Mouse (Mus musculus) midbrain, embryonic 14.5 days (tissue): ENCODE results near the gene Sept9. TPM values are rescaled to one million over a fixed set of nuclear protein-coding genes. Genes with fewer than 3 reads are reported as not detected.

Experiments used
- ATAC-seq: fragments of 200-750 bp; cut with Nextera tagmentation; 2 replicates; pipeline ENCODE4 v1.8.0; 2017; ENCODE audit warnings: moderate number of reproducible peaks, moderate library complexity; ENCODE audit not compliant: low FRiP score, low TSS enrichment
- DNase-seq: peaks from one replicate; pipeline ENCODE4 v3.0.0-alpha.2; 2015
- H3K27ac ChIP-seq: fragments of 300-500 bp; sonication (generic); replicated peaks from 2 replicates; pipeline ENCODE4 v1.5.1; 2014; ENCODE audit warnings: mild to moderate bottlenecking, low read depth, low read length, moderate library complexity
- H3K27me3 ChIP-seq: fragments of 300-500 bp; sonication (generic); 2 replicates; pipeline ENCODE4 v1.6.1; 2014; ENCODE audit warnings: low read length, control low read depth, mixed read lengths; ENCODE audit not compliant: control insufficient read depth, insufficient read depth
- H3K36me3 ChIP-seq: fragments of 300-500 bp; sonication (generic); 2 replicates; pipeline ENCODE4 v1.6.1; 2014; ENCODE audit warnings: low read length, control low read depth; ENCODE audit not compliant: control insufficient read depth, insufficient read depth
- H3K4me1 ChIP-seq: fragments of 300-500 bp; sonication (generic); 2 replicates; pipeline ENCODE4 v1.6.1; 2014; ENCODE audit warnings: mild to moderate bottlenecking, antibody characterized with exemption, low read length, control low read depth; ENCODE audit not compliant: control insufficient read depth, insufficient read depth
- H3K4me2 ChIP-seq: fragments of 300-500 bp; sonication (generic); 2 replicates; pipeline ENCODE4 v1.6.1; 2014; ENCODE audit warnings: mild to moderate bottlenecking, low read length, moderate library complexity
- H3K4me3 ChIP-seq: fragments of 300-500 bp; sonication (generic); replicated peaks from 2 replicates; pipeline ENCODE4 v1.5.1; 2014; ENCODE audit warnings: low read depth, low read length
- H3K9ac ChIP-seq: fragments of 300-500 bp; sonication (generic); replicated peaks from 2 replicates; pipeline ENCODE4 v1.6.1; 2014; ENCODE audit warnings: mild to moderate bottlenecking, low read length, moderate library complexity
- H3K9me3 ChIP-seq: fragments of 300-500 bp; sonication (generic); 2 replicates; pipeline ENCODE4 v1.6.1; 2016; ENCODE audit warnings: low read length, control low read depth, mixed read lengths; ENCODE audit not compliant: control insufficient read depth
- WGBS: fragments of 180-500 bp; shearing (Covaris S2); extraction: QIAGEN DNeasy Blood & Tissue Kit; methylation state at CpG from one replicate; pipeline ENCODE4 v1.1.7; 2014; 5-methylcytosine and 5-hydroxymethylcytosine counted together
- polyA plus RNA-seq: library from polyadenylated mRNA; unstranded; fragments of >200 nt; fragmentation: Nextera tagmentation; extraction: Ambion mirVana; gene quantifications from 2 replicates; pipeline ENCODE4 v1.2.1, GENCODE M21; 2014

Gene Sept9
- polyA plus RNA-seq, 1 experiment from 2014 or later: 97.4 TPM

DNA sequence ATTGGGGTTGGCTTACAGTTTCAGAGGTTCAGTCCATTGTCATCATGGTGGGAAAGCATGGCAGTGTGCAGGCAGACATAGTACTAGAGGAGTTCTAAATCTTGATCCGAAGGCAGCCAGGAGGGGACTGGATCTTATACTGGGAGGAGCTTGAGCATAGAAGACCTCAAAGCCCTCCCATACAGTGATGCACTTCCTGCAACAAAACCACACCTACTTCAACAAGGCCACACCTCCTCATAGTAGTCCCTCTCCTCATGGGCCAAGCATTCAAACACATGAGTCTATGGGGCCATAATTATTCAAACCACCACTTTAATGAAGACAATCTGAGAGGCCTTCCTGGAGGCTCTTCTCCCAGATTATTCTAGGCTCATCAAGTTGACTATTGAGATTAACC, 57.8 kb downstream of the Sept9 start:
- H3K9ac ChIP-seq: no peak overlapping the region
- no peaks in the 10 kb centered on the region for H3K9me3 ChIP-seq
- 96% methylated on average over 1 of the region's 1 CpGs for WGBS
- no peak overlapping the region for H3K4me3 ChIP-seq
- no peak overlapping the region for H3K4me2 ChIP-seq
- DNase-seq (no peak), ATAC-seq (no peak)
- no peaks in the 10 kb centered on the region for H3K27me3 ChIP-seq
- no peaks in the 10 kb centered on the region for H3K4me1 ChIP-seq
- H3K36me3 ChIP-seq: no peaks in the 10 kb centered on the region
- no peak overlapping the region for H3K27ac ChIP-seq

DNA sequence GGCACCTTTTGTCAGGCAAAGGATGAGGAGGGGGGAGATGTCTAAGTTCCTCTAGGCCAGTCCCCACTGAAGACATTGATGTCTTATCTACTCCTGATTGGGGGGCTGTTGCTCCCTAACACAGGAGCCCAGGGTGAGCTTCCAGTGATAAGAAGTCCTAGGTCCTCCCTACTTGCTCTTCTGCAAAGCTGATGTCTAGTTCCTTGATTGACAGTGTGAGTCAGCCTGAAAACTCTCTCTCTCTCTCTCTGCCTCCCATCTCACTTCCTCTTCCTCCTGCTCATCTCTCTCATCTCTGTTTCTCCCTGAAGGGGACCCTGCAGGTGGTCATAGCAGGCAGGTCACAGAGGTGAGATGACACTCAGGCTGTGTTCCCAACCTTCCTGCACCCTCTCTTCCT, 58.4 kb downstream of the Sept9 start:
- Histone ChIP-seq H3K4me3 (no peak overlapping the region), H3K9me3 (no peaks in the 10 kb centered on the region), H3K27ac (no peak overlapping the region), H3K9ac (no peak overlapping the region), H3K4me1 (no peaks in the 10 kb centered on the region), H3K27me3 (no peaks in the 10 kb centered on the region), H3K36me3 (no peaks in the 10 kb centered on the region), H3K4me2 (no peak overlapping the region)
- no peak for ATAC-seq
- no peak for DNase-seq

DNA sequence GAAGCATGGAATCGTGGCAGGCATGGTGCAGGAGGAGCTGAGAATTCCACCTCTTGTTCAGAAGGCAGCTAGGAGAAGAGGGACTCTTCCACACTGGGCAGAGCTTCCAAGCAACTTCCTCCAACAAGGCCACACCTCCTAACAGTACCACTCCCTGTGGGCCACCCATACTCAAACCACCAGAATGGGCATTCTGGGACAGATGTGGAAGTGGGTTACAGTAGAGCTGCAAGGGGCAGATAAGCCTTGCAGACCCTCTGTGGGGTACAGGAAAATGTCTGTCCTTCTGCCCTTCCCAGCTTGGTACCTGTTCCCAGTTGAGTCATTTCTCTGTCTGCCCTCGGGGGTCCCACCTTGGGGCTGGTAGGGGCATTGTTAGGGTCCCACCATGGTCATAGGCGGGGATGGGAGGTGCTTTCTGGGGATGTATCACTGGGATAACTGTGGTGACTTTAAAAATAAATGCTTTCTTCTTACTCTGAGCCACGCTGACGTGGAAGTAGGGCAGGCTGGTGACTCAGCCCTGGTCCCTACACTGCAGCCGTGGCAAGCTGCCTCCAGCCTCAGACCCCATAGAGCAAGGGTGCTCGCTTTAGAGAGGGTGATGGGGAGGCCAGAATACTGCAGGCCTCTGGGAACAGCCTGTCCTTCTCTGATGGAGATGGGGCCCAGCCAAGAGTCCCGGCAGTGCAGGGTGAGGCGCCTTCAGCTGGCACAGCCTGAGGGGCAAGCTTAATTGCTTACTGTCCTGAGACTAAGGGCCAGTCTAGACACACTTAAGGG, 59.9 kb downstream of the Sept9 start:
- Histone ChIP-seq H3K9me3 (no peaks in the 10 kb centered on the region), H3K36me3 (no peaks in the 10 kb centered on the region), H3K4me2 (no peak overlapping the region), H3K27ac (no peak overlapping the region), H3K27me3 (no peaks in the 10 kb centered on the region), H3K4me3 (no peak overlapping the region), H3K9ac (no peak overlapping the region), H3K4me1 (no peaks in the 10 kb centered on the region)
- 84% methylated on average over 9 of the region's 9 CpGs for WGBS
- DNase-seq (no peak), ATAC-seq (no peak)

DNA sequence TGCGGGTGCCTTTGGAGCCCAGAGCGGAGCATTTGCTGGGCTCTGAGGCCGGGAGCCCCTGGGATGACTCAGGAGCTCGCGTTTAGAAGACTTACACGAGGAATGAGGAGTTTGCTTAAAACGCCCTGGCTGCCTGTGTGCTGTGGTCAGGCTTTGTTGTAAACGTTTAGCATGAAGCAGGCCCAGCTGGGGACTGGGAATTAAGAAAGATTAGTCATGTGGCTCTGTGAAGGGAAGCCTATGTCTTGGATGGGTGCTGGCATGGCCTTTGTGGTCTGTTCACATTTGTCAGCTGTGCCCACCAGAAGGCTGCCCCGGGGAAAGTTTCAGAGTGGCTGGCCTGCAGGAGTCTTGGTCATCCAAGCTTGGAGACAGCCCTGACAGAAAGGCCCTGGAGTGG, 61.2 kb downstream of the Sept9 start:
- no peaks in the 10 kb centered on the region for H3K9me3 ChIP-seq
- no peak overlapping the region for H3K4me3 ChIP-seq
- no peak overlapping the region for H3K4me2 ChIP-seq
- H3K27ac ChIP-seq: no peak overlapping the region
- H3K9ac ChIP-seq: no peak overlapping the region
- peaks cover 2% of the 10 kb centered on the region; the same call in 1 of the 2 replicates for H3K4me1 ChIP-seq
- no peaks in the 10 kb centered on the region for H3K27me3 ChIP-seq
- DNase-seq (peak; percentile 18), ATAC-seq (no peak)
- no peaks in the 10 kb centered on the region for H3K36me3 ChIP-seq
- WGBS: 37% methylated on average over 9 of the region's 9 CpGs

DNA sequence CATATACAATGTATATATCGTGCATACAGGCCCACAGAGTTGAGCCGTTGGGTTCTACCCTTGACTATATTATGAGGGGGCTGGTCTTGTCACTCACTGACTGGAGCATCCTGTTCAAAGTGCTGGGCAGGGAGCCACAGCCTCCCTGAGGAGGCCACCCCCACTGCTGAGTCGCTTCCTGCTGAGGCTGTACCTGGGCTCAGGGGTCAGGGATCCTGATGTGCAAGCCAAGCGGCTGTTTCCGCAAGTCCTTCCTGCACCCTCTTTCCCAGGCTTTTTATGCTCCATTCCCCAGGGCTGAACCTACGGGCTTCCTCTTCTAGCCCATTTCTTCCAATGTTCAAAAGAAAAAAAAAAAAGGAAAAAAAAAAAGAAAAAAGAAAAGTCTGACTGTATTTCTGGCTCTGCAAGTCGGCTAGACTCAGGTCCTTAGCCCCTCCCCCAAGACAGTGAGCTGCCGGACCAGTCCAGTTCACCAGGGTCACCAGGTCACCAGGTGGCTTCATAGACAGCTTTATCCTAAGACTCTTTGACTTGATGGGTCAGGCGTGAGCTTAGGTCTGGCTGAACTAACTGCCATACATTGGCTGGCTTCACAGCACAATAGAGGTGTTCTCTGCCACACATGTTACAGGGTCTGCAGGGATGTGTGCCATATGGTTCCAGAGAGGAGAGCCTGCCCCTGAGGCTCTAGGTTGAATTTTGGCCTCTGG, 63.8 kb downstream of the Sept9 start:
- WGBS: 60% methylated on average over 9 of the region's 9 CpGs
- Histone ChIP-seq H3K4me2 (no peak overlapping the region), H3K27me3 (no peaks in the 10 kb centered on the region), H3K36me3 (no peaks in the 10 kb centered on the region), H3K27ac (no peak overlapping the region), H3K9me3 (no peaks in the 10 kb centered on the region), H3K4me1 (peaks cover 26% of the 10 kb centered on the region), H3K4me3 (no peak overlapping the region), H3K9ac (no peak overlapping the region)
- DNase-seq (no peak), ATAC-seq (no peak)

DNA sequence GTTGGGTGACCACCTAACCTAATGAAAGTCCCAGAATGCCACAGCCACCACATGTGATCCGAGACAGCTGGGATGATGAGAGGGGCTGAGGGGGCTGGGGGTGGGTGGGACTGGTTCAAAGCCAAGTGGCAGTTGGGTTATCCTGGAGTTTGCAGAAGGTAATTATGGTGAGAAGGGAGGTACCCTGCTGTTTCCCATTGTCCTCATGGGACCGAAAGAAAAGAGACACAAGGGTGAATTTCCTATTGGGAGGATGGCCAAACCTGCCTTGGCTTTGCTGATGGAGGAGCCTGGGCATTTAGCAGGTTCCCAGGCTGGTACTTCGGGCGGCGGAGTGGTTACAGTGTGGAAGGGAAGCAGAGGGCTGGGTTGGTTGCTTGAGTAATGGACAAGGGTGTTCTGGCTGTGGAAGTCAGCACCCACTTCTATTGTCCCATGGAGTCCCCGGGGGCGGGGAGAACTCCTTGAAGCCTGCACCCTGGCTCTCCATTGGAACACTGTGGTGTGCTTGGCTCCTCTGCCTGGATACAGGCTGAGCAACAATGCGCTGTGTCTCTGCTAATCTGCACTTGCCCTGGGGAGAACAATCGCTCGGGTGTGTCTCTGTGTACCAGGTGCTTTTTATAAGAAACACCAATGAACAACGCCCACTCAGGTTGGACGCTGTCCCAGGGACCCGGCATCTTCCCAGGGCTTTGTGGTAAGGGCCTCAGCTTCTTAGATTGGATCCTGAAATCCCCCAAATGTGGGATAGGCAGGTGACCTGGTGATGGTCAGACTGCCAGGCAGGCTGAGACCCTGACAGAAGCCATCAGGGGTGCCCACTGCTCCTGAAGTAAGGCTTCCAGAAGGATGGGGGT, 64.9 kb downstream of the Sept9 start:
- H3K4me1 ChIP-seq: peaks cover 33% of the 10 kb centered on the region
- H3K9ac ChIP-seq: no peak overlapping the region
- H3K4me3 ChIP-seq: no peak overlapping the region
- H3K27ac ChIP-seq: no peak overlapping the region
- ATAC-seq: no peak
- no peak for DNase-seq
- no peak overlapping the region for H3K4me2 ChIP-seq
- no peaks in the 10 kb centered on the region for H3K27me3 ChIP-seq
- WGBS: 63% methylated on average over 13 of the region's 13 CpGs
- H3K36me3 ChIP-seq: no peaks in the 10 kb centered on the region
- H3K9me3 ChIP-seq: no peaks in the 10 kb centered on the region

DNA sequence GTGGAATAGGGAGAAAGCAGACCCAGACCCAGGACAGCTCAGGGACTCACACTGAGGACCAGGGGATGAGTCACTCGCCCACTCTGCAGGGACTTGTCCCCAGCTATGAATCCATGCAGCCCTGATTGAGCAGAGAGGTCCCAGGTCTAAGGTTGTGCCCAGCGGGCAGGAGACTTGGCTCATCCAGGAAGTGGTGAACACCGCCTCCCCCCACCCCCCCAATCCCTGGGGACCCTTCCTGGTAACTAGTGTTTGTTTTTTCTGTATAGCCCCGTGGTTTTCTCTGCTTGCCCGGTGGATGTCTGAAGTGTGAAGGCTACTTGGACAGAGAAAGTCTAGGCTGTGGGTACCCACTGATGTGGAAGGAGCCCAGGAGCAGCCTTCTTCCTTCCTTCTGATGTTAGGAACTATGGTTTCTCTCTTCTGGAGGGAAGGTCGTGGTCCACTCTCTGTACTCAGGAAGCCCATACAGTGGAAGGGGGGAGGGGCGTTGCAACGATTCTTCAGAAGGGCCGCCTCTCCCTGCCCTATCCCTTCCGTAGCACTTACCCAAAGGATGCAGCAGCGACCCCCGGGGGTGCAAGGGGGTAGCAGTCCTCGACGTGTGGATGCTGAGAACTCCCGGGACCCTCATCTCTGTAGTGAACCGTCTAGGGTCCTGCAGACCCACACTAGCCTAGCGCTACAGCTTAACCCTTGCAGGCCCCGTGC, 66.0 kb downstream of the Sept9 start:
- ATAC-seq (peak; percentile 21; the same call in 1 of the 2 replicates), DNase-seq (peak; percentile 64)
- Histone ChIP-seq H3K9me3 (no peaks in the 10 kb centered on the region), H3K36me3 (no peaks in the 10 kb centered on the region), H3K27ac (no peak overlapping the region), H3K27me3 (no peaks in the 10 kb centered on the region), H3K9ac (0 out of 2 replicates have a peak overlapping the region, but pooled peaks have one; percentile 60), H3K4me3 (peak overlapping the region; percentile 44), H3K4me1 (peaks cover 34% of the 10 kb centered on the region), H3K4me2 (peak overlapping the region; percentile 71)
- 5% methylated on average over 18 of the region's 18 CpGs for WGBS
